17 mouse cellular contexts compared by ENCODE assay signal in genomic region chr2:91439876-91440275, GRCm38 (mm10).
"Had no signal": no experiment of that assay in that cellular context is flagged by ENCODE, and none has a peak within 500 bp of the region (broad histone marks: within the 10 kb centered on the region; RNA-seq: fewer than 3 reads in every experiment).

No protein-coding gene starts in this region.

- H3K36me3 ChIP-seq: liver, embryonic 13.5 days; liver, embryonic 15.5 days; midbrain, embryonic 12.5 days; neural tube, embryonic 12.5 days; stomach, embryonic 15.5 days had no signal

- H3K4me2 ChIP-seq: liver, embryonic 11.5 days; liver, embryonic 13.5 days; liver, embryonic 15.5 days; midbrain, embryonic 12.5 days; neural tube, embryonic 12.5 days; stomach, embryonic 15.5 days had no signal

- H3K27me3 ChIP-seq: liver, embryonic 13.5 days; liver, embryonic 15.5 days; midbrain, embryonic 12.5 days; neural tube, embryonic 12.5 days; stomach, embryonic 15.5 days had no signal

- H3K9me3 ChIP-seq: liver, embryonic 13.5 days; liver, embryonic 15.5 days; megakaryocyte, embryonic 14.5 days; midbrain, embryonic 12.5 days; neural tube, embryonic 12.5 days; stomach, embryonic 15.5 days had no signal

- H3K9ac ChIP-seq: liver, embryonic 13.5 days; liver, embryonic 15.5 days; liver, postnatal 0 days; midbrain, embryonic 12.5 days; neural tube, embryonic 12.5 days; stomach, embryonic 15.5 days had no signal

- H3K4me3 ChIP-seq: liver, embryonic 13.5 days; liver, embryonic 15.5 days; megakaryocyte, embryonic 14.5 days; midbrain, embryonic 12.5 days; neural tube, embryonic 12.5 days; stomach, embryonic 15.5 days had no signal

- ATAC-seq: liver, postnatal 0 days; midbrain, embryonic 16.5 days had no signal

- H3K27ac ChIP-seq: liver, embryonic 13.5 days; liver, embryonic 15.5 days; macrophage; midbrain, embryonic 12.5 days; neural tube, embryonic 12.5 days; stomach, embryonic 15.5 days had no signal

- DNase-seq: liver; liver, embryonic 13.5 days; liver, postnatal 0 days; lung, postnatal 14 days; midbrain, embryonic 14.5 days; right cerebral cortex, postnatal 14 days; thymus, adult 2 months; thymus, postnatal 25 days; thymus, postnatal 4 days had no signal
